Mouse (Mus musculus): ENCODE measurements around the gene Pias3.

DNA sequence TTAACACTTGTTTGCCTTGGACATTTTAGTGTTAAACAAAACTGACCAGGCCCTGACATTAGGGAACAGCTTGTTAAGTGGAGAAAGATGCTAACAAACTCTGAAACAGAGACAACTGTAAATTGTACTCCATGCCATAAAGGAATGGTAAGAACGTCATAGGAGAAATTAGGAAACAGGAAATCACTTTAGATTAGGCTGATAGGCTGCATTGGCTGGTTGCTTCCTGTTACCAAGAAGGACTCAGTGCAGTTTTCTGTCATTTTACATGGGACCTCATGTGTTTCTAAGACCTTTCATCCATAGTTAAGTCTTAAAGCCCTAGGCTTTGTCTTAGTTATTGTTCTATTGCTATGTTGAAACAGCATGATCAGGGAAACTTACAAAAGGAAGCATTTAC lies 50.6 kb downstream of the Pias3 start:
- no peak for TF ChIP-seq CTCF (IDR thresholded peaks at IDR 0.05; ENCODE audit: borderline replicate concordance, extremely low read depth, insufficient read depth, insufficient read length)
- TF ChIP-seq POLR2A (IDR thresholded peaks at IDR 0.05; ENCODE audit: borderline replicate concordance, extremely low read depth, insufficient read depth, insufficient read length, poor library complexity, severe bottlenecking), result no peak

Data from brain, embryonic 14.5 days (tissue).